Mouse (Mus musculus): ENCODE measurements around the gene Wbp4. TPM values are rescaled to one million over a fixed set of nuclear protein-coding genes. Genes with fewer than 3 reads are reported as not detected.
A peak's percentile ranks its signal among the peaks of the same experiment; 100 is the strongest.
"Not testable (repeated sequence)": the region's sequence is repeated elsewhere in the genome, so short reads cannot be mapped to it uniquely, and the experiment has no call there.

Wbp4 gene
- total RNA-seq, 2 experiments from 2014 or later, result 48.2 to 51.7 TPM

DNA sequence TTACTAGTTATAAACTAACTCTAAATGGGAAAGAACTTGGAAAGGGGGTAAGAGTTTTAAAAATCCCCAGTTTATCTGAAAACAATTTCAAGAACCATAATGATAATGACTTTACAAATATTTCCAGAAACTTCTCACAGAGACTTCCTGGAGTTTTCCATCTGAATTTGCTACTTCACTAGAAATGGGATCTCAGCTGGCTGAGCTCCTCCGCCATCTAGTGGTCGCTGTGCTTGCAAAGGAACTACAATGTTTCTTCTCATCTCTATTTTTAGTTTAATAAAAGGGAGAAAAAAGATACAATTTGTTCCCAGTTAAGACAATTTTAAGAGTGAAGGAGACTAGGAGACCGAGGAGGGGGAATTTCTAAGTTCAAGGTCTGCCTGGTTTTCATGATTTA is 13.7 kb downstream of the Wbp4 start:
- peak in 1 of 2 experiments; percentile 34 for DNase-seq (ENCODE audit: low spot score in 2 of 2)
- intact Hi-C loops (cut with DNase I), result loop anchor here (5.0 to 10.0 kb wide), 2 partner anchors 70 to 353 kb away; partner anchors contain the start of gene Mtrf1

DNA sequence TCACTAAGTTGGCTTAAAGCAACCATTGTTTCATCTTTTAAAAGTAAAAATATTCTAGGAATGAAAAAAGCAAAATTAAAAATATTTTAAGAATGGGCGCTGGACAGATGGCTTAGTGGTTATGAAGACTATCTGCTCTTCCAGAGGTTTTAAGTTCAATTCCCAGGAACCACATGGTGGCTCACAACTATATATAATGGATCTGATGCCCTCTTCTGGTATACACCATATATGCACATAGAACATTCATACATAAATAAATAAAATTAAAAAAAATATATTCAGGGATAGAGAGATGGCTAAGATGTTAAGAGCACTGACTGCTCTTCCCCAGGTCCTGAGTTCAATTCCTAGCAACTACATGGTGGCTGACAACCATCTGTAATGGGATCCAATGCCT is 15.7 kb downstream of the Wbp4 start:
- intact Hi-C loops (cut with DNase I), result loop anchor here (5.0 to 10.0 kb wide), 2 partner anchors 68 to 351 kb away; partner anchors contain the start of gene Mtrf1

DNA sequence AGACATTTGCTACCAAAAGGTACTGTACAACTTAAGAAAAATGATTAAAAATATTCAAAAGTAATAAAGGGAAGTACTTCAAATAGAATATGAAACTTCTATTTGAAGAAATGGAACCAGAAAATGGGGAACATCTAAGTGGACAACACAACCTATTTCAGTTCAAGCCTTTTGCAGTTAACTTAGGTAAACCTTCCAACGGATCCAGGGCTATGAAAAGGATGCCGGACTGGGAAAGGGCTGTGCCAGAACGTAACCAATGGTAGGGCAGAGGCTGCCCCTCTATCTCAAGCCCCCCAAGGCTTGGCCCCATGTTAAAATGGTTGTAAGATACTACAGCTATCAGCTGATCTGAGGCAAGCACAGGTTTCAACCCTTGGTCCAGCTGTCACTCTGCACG is 20.3 kb downstream of the Wbp4 start:
- DNase-seq (ENCODE audit: low spot score in 2 of 2), result no peak
- intact Hi-C loops (cut with DNase I), result loop anchor here (10.0 kb wide), 1 partner anchor 346 kb away; no protein-coding TSS in a partner anchor

More for the DNA sequence above, 15.7 kb downstream of the Wbp4 start:
- DNase-seq (ENCODE audit: low spot score in 2 of 2), result no peak

DNA sequence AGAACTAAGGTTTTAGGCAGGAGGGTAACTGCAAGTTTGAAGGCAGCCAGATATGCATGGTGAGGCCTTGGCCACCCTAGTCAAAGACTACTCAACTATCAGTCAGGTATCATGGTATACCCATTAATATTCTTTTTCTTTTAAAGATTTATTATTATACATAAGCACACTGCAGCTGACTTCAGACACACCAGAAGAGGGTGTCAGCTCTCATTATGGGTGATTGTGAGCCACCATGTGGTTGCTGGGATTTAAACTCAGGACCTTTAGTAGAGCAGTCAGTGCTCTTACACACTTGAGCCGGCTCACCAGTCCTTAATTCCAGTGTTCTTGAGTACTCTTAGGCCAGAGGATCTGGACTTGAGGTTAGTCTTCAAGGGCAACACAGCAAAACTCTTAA is 20.9 kb downstream of the Wbp4 start:
- no peak for DNase-seq (ENCODE audit: low spot score in 2 of 2)
- intact Hi-C loops (cut with DNase I), result loop anchor here (10.0 kb wide), 1 partner anchor 346 kb away; no protein-coding TSS in a partner anchor

DNA sequence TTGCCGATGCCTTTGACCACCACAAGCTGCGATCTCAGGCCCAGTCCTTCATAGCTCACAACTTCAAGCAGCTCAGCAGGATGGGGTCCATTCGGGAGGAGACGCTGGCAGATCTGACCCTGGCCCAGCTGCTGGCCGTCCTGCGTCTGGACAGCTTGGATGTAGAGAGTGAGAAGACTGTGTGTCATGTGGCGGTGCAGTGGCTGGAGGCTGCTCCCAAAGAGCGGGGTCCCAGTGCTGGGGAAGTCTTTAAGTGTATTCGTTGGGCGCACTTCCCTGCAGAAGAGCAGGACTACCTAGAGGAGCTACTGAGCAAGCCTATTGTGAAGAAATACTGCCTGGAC is 28.8 kb downstream of the Wbp4 start:
- intact Hi-C loops (cut with DNase I); DNase-seq (ENCODE audit: low spot score in 2 of 2): not testable (repeated sequence)

DNA sequence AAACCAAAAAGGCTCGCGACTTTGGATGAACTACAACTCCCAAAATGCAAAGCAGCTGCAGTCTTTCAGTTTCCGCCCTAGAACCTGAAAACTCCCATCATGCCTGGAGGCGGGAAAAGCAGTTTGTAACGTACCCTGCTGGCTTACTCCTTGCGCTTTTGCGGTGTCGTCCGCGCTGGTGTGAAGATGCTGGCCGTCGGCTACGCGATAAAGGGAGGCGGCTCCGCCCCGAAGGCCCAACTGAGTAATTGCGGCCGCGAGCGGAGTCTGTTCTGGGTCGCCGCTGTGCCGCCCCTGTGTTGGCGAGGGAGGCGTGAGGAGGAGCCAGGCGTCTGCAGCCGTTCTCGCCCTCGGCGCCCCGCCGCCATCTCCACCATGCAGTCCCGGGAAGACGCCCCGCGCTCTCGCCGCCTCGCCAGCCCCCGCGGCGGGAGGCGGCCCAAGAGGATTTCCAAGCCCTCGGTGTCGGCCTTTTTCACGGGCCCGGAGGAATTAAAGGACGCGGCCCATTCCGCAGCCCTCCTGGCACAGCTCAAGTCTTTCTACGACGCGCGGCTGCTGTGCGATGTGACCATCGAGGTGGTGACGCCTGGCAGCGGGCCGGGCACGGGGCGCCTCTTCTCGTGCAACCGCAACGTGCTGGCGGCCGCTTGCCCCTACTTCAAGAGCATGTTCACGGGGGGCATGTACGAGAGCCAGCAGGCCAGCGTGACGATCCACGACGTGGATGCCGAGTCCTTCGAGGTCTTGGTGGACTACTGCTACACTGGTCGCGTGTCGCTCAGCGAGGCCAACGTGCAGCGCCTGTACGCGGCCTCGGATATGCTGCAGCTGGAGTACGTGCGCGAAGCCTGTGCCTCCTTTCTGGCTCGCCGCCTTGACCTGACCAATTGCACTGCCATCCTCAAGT is 29.4 kb downstream of the Wbp4 start, which contains the start of gene Kbtbd6:
Gene Kbtbd6, plus strand, starts transcription at position 155 of the 910 bp plus-strand sequence.
- intact Hi-C loops (cut with DNase I), result loop anchor here (1.0 kb wide), 1 partner anchor 26 kb away; the partner anchor contains the start of gene Kbtbd7
- peak; percentile 73 to 75 for DNase-seq (ENCODE audit: low spot score in 2 of 2)

DNA sequence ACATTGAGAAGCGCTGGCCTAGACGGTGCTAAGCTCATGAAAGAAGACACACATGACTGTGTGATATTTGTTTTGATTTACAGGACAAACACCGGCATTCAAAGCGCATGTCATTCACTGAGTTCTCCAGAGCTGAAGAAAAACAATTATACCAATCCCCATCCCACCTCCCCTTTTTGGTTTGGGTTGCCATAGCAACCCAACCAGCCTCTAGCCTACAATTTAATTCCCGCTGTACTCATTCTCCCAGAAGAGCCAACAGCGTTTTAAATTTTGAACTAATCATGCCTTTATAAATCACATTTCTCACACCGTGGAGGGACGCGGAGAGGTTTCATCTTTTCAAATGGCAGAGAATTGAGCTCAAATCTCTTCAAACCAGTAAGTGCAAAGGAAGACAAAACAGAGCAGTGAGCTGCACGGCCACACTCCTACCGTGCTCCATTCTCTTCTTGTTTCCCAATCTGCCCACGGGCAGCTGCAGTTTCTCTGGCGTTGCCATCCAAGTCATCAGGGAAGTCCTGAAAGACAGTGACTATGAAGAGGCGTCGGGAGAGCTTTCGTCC is 36.2 kb downstream of the Wbp4 start:
- intact Hi-C loops (cut with DNase I), result no loop called here

DNA sequence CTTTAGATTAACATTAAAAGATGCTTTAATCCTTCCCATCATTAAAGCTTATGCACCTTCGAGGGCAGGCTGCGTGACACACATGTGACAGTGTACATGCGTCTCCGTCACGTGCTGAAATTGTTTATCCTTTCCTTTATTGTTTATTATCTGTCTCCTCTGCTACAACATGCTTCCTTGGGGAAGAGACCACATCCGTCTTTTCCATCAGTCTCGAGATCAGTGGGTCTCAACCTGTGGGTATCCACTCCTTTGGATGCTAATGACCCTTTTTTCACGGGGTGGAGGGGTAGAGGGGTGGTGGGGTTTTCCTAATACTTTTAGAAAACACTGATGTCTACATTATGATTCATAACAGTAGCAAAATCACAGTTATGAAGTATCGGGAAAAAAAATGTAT is 36.7 kb downstream of the Wbp4 start:
- no peak for DNase-seq (ENCODE audit: low spot score in 2 of 2)
- intact Hi-C loops (cut with DNase I), result no loop called here

More for the DNA sequence above, 36.2 kb downstream of the Wbp4 start:
- DNase-seq (ENCODE audit: low spot score in 2 of 2), result peak; percentile 15 to 23

DNA sequence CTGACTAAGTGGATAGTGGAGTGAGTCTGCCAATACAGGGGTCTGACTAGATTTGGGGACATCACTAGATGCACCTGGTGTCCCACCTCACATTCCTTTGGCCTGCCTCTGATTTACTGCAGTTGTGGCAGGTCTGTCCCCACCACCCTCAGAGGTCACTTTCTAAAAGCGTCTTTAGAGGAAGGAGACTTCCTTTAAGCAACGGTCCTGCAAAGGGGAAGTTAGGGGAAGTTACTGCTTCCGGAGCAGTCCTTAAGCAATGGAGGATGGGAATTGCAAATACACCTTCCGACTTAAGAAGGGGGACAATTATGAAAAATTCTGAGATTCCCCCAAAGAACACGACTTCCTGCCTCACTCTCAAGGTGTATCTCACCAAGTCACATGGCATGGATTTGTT is 39.9 kb downstream of the Wbp4 start:
- intact Hi-C loops (cut with DNase I), result no loop called here
- DNase-seq (ENCODE audit: low spot score in 2 of 2), result no peak

DNA sequence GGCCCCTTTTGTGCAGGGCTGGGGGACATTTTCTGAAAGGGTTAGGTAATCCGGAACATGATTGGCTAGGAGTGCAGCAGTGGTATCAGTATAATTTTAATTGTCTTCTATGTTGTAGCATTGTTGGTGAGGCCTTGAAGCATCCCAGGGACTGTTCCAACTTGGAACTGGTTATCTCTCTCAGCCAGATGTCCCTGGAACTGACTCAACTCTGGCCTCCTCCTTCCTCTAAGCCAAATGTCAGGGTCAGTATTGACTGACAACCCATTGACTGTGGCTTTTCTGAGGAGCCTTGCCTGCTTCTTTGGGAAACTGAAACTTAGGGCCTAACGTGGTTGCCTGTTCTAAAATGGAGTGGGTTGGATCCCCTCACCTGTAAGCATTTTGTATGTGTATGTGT is 40.7 kb downstream of the Wbp4 start:
- intact Hi-C loops (cut with DNase I), result no loop called here
- no peak for DNase-seq (ENCODE audit: low spot score in 2 of 2)

DNA sequence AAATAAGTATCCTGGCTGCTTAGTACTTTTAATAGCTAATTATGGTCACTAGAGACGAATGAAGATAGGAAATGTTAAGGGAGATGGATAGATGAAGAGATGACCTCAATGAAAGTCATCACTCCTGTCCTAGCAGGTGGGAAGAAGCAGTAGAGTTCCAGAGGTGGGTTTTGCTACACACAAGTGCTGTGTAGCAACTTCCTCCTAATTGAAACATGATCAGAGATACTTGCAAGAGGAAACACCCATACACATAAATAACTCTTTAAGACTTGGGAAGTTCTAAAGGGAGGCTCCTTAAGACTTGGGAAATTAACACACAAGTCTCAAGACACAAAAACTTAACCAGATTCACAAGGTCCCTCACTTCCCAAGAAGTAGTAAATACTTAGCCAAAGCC is 47.3 kb downstream of the Wbp4 start:
- no peak for DNase-seq (ENCODE audit: low spot score in 2 of 2)
- intact Hi-C loops (cut with DNase I), result no loop called here

DNA sequence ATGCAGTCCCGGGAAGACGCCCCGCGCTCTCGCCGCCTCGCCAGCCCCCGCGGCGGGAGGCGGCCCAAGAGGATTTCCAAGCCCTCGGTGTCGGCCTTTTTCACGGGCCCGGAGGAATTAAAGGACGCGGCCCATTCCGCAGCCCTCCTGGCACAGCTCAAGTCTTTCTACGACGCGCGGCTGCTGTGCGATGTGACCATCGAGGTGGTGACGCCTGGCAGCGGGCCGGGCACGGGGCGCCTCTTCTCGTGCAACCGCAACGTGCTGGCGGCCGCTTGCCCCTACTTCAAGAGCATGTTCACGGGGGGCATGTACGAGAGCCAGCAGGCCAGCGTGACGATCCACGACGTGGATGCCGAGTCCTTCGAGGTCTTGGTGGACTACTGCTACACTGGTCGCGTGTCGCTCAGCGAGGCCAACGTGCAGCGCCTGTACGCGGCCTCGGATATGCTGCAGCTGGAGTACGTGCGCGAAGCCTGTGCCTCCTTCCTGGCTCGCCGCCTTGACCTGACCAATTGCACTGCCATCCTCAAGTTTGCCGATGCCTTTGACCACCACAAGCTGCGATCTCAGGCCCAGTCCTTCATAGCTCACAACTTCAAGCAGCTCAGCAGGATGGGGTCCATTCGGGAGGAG is 54.5 kb downstream of the Wbp4 start:
- not testable (repeated sequence) for DNase-seq (ENCODE audit: low spot score in 2 of 2)
- intact Hi-C loops (cut with DNase I), result loop anchor here (1.0 kb wide), 2 partner anchors 24 to 30 kb away; partner anchors contain the start of genes Kbtbd6 and Mtrf1

DNA sequence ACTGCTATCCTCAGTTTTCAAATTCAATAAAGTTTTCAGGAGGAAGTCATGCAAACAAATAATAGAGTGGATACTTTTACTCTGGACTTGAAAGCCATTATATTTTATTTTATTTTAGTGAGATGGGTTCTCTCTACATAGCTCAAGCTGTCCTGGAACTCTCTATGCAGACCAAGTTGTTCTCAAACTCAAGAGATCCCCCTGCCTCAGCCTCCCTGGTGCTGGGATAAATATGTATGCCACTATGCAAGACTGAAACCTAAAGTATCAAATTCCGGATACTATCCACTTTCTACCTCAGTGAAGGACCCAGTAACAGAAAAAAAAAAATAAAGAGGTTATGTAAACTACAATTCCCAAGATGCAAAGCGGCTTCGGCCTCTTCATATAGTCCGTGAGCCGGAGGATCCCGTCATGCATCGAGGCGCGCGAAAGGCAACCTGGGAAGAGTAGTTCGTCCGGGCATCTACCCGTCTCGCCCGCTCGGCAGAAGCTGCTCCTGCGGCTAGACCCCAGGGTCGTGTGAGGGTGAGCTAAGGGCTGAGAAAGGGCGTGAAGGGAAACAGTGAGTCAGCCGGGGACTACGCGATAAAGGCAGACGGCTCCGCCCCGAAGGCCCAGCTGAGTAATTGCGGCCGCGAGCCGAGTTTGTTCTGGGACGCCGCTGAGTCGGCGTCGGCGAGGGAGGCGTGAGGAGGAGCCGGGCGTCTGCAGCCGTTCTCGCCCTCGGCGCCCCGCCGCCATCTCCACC is 55.2 kb downstream of the Wbp4 start, which contains the start of gene Kbtbd7:
Gene Kbtbd7, plus strand, starts transcription at position 533 of the 751 bp plus-strand sequence.
- intact Hi-C loops (cut with DNase I), result loop anchor here (1.0 kb wide), 2 partner anchors 25 to 29 kb away; partner anchors contain the start of genes Kbtbd6 and Mtrf1
- DNase-seq (ENCODE audit: low spot score in 2 of 2), result peak; percentile 93 to 94

DNA sequence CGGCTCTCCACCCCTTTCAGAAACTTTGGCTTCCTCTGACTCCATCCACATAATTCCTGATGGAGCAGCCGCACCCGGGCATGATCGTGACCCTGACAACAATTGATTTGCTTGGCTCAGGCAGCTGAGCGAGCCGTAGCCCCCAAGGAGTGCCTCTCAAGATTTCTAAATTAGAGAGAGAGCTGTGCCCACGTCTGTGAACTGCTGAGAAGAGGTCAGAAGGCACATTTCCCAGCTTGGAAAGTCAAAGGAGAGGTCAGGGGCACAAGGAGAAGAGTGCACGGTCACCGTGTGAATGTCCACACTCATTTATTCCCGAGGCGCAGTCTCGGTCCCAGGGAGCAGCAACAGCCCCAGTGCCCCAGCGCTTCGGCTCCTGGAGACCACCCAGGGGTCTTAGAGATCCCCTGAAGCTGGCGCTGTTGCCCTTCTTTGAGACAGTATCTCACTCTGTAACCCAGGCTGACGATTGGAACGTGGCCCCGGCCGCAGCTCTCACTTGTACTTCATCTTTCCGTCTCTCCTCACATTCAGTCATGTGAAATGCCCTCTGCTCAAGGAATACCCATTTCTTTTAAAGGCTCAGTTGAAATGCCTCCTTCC is 61.1 kb downstream of the Wbp4 start:
- intact Hi-C loops (cut with DNase I), result no loop called here

DNA sequence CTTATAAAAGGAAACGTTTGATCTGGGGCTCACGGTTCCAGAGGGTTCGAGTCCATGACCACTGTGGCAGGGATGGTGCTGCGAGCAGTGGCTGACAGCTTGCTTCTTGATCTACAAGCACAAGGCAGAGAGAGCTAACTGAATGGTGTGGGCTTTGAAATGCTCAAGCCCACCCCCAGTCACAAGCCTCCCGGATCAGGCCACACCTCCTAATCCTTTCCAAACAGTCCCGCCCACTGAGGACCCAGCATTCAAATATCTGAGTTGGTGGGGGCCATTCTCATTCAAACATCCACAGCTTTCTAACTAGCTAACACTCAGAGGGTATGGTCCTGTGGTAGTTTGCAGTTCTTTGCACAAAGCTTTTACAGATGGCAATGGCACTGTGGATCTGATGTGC is 68.2 kb downstream of the Wbp4 start:
- intact Hi-C loops (cut with DNase I), result no loop called here
- DNase-seq (ENCODE audit: low spot score in 2 of 2), result no peak

More for the DNA sequence above, 61.1 kb downstream of the Wbp4 start:
- DNase-seq (ENCODE audit: low spot score in 2 of 2), result no peak

DNA sequence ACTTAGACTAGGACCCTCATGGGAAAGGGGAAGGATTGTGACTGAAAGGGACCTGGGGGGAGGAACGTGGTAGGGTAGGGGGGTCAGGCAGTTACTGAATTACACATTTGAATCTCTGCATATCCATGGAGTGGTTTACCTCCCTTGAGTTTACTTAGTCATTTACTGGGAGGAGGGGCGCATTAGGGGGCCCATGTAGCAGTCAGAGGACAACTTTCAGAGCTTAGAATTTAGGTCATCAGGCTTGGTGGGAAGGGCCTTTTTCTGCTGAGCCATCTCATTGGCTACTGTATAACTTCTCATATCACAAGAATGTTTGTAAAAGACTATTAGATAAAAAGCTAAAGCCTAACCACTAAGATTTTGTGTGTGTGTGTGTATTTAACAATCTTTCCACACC is 70.7 kb downstream of the Wbp4 start:
- intact Hi-C loops (cut with DNase I), result no loop called here

More for the DNA sequence above, 70.7 kb downstream of the Wbp4 start:
- DNase-seq (ENCODE audit: low spot score in 2 of 2), result no peak
